Mouse (Mus musculus): Measurements from ENCODE around the gene Slc22a14. TPM values are rescaled to one million over a fixed set of nuclear protein-coding genes. Genes with fewer than 3 reads are reported as not detected.
A peak's percentile ranks its signal among the peaks of the same experiment; 100 is the strongest.

The Slc22a14 gene
- polyA plus RNA-seq (2016; fragmentation: Nextera tagmentation; extraction: Ambion mirVana): not detected in 2 replicates

DNA sequence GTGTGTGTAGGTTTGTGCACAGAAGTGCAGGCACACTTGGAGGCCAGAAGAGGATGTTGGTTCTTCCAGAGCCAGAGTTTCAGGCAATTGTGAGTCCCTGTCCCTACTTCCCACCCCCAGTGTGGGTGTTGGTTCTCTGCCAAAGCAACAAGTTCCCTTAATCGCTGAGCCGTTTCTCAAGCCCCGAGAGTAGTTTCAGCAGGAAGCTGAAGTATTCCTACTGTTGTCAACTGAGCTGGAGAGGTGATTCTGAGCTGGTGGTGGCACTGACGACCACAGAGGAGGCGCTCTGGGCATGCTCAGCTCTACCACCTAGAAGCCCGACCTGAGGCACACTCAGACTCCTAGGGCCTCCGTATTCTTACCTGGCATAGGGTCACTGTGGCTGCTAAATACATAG, at the start of gene Slc22a14:
Slc22a14 (minus strand) TSS at position 270 of the 400 bp plus-strand sequence.
- no peak for ATAC-seq (ENCODE audit: low FRiP score, low read depth)
- 0 out of 2 replicates have a peak, but pooled peaks cover 4% of the 10 kb centered on the region for H3K36me3 ChIP-seq
- H3K27ac ChIP-seq (replicated peaks): no peak within 1 kb of the TSS
- no peaks in the 10 kb centered on the region for H3K4me1 ChIP-seq
- H3K4me3 ChIP-seq: no peak within 1 kb of the TSS
- H3K9me3 ChIP-seq: no peaks in the 10 kb centered on the region
- H3K27me3 ChIP-seq: no peaks in the 10 kb centered on the region
- H3K9ac ChIP-seq (replicated peaks): no peak within 1 kb of the TSS
- 87% methylated on average over 7 of the region's 7 CpGs for WGBS
- H3K4me2 ChIP-seq (replicated peaks): no peak within 1 kb of the TSS

- H3K27ac ChIP-seq (replicated peaks): no peak overlapping the region
- 89% methylated on average over 5 of the region's 5 CpGs for WGBS
- no peak for ATAC-seq (ENCODE audit: low FRiP score, low read depth)
Measured at GRCm38 (mm10) chr9:119409864-119410263, 44.5 kb upstream of the Slc22a14 start.

GRCm38 (mm10) chr9:119408898-119409664, 43.7 kb upstream of the Slc22a14 start:
- 0 out of 2 replicates have a peak overlapping the region, but pooled peaks have one; percentile 26 for H3K27ac ChIP-seq (replicated peaks)
- no peaks in the 10 kb centered on the region for H3K27me3 ChIP-seq
- ATAC-seq (ENCODE audit: low FRiP score, low read depth): no peak
- peaks cover 57% of the 10 kb centered on the region for H3K36me3 ChIP-seq
- 85% methylated on average over 11 of the region's 11 CpGs for WGBS
- no peak overlapping the region for H3K4me2 ChIP-seq (replicated peaks)
- no peak overlapping the region for H3K4me3 ChIP-seq
- H3K9me3 ChIP-seq: 0 out of 2 replicates have a peak, but pooled peaks cover 13% of the 10 kb centered on the region
- peaks cover 34% of the 10 kb centered on the region for H3K4me1 ChIP-seq
- no peak overlapping the region for H3K9ac ChIP-seq (replicated peaks)

More at GRCm38 (mm10) chr9:119409864-119410263, 44.5 kb upstream of the Slc22a14 start:
- no peak overlapping the region for H3K4me2 ChIP-seq (replicated peaks)
- H3K36me3 ChIP-seq: peaks cover 57% of the 10 kb centered on the region
- 0 out of 2 replicates have a peak, but pooled peaks cover 13% of the 10 kb centered on the region for H3K9me3 ChIP-seq
- no peaks in the 10 kb centered on the region for H3K27me3 ChIP-seq
- H3K4me1 ChIP-seq: peaks cover 26% of the 10 kb centered on the region
- H3K9ac ChIP-seq (replicated peaks): no peak overlapping the region
- H3K4me3 ChIP-seq: no peak overlapping the region

GRCm38 (mm10) chr9:119407884-119408283, 42.5 kb upstream of the Slc22a14 start:
- ATAC-seq (ENCODE audit: low FRiP score, low read depth): no peak
- peaks cover 39% of the 10 kb centered on the region for H3K4me1 ChIP-seq
- H3K4me3 ChIP-seq: no peak overlapping the region
- no peaks in the 10 kb centered on the region for H3K27me3 ChIP-seq
- no peak overlapping the region for H3K4me2 ChIP-seq (replicated peaks)
- H3K27ac ChIP-seq (replicated peaks): no peak overlapping the region
- no peak overlapping the region for H3K9ac ChIP-seq (replicated peaks)
- H3K9me3 ChIP-seq: 0 out of 2 replicates have a peak, but pooled peaks cover 10% of the 10 kb centered on the region
- H3K36me3 ChIP-seq: peaks cover 53% of the 10 kb centered on the region
- WGBS: 87% methylated on average over 15 of the region's 15 CpGs

DNA sequence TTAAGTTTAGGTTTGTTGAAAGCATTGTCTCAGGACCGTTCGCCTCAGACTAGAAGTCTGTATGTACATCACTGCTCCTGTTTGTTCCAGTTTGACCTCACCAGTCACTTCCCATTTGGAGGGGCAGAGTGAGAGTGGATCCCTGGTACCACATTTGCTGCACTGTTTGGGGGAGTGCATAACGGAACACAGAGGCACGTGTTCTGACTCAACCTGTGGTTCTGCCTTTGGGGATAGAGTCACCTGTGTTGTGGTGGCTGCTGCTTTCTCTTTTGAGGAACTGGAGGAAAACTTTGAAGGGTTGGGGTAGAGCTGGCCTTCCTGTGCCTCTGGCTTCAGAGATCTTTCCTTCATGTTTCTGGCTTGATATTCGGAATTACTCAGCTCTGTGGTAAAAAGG, 38.7 kb upstream of the Slc22a14 start:
- no peak for ATAC-seq (ENCODE audit: low FRiP score, low read depth)
- H3K36me3 ChIP-seq: peaks cover 28% of the 10 kb centered on the region; the same call in 1 of the 2 replicates
- 71% methylated on average over 5 of the region's 5 CpGs for WGBS
- peaks cover 47% of the 10 kb centered on the region for H3K4me1 ChIP-seq
- peak overlapping the region; percentile 98 for H3K4me3 ChIP-seq
- no peaks in the 10 kb centered on the region for H3K9me3 ChIP-seq
- H3K27me3 ChIP-seq: no peaks in the 10 kb centered on the region
- H3K4me2 ChIP-seq (replicated peaks): peak overlapping the region; percentile 87
- H3K9ac ChIP-seq (replicated peaks): peak overlapping the region; percentile 100
- no peak overlapping the region for H3K27ac ChIP-seq (replicated peaks)

- Histone ChIP-seq H3K4me2 (replicated peaks) (peak overlapping the region; percentile 87), H3K36me3 (peaks cover 21% of the 10 kb centered on the region; the same call in 1 of the 2 replicates), H3K27ac (replicated peaks) (peak overlapping the region; percentile 99), H3K9me3 (no peaks in the 10 kb centered on the region), H3K4me1 (peaks cover 42% of the 10 kb centered on the region), H3K4me3 (peak overlapping the region; percentile 98), H3K27me3 (no peaks in the 10 kb centered on the region), H3K9ac (replicated peaks) (peak overlapping the region; percentile 100)
- 0% methylated on average over 26 of the region's 26 CpGs for WGBS
- ATAC-seq (ENCODE audit: low FRiP score, low read depth): peak; percentile 70
Measured at GRCm38 (mm10) chr9:119403236-119403641, 37.9 kb upstream of the Slc22a14 start.

GRCm38 (mm10) chr9:119402253-119403235, 37.2 kb upstream of the Slc22a14 start:
- WGBS: under 1% methylated on average over 119 of the region's 127 CpGs
- Histone ChIP-seq H3K9me3 (no peaks in the 10 kb centered on the region), H3K4me2 (replicated peaks) (peak overlapping the region; percentile 87), H3K36me3 (peaks cover 14% of the 10 kb centered on the region; the same call in 1 of the 2 replicates), H3K9ac (replicated peaks) (peak overlapping the region; percentile 100), H3K4me3 (peak overlapping the region; percentile 98), H3K27ac (replicated peaks) (peak overlapping the region; percentile 99), H3K27me3 (no peaks in the 10 kb centered on the region), H3K4me1 (peaks cover 36% of the 10 kb centered on the region)
- ATAC-seq (ENCODE audit: low FRiP score, low read depth): peak; percentile 3

- WGBS: 0% methylated on average over 23 of the region's 32 CpGs
- H3K4me3 ChIP-seq: peak within 1 kb of the TSS; percentile 98
- H3K27me3 ChIP-seq: no peaks in the 10 kb centered on the region
- peak; percentile 95 for ATAC-seq (ENCODE audit: low FRiP score, low read depth)
- H3K4me2 ChIP-seq (replicated peaks): peak within 1 kb of the TSS; percentile 87
- peak within 1 kb of the TSS; percentile 100 for H3K9ac ChIP-seq (replicated peaks)
- no peaks in the 10 kb centered on the region for H3K9me3 ChIP-seq
- peak within 1 kb of the TSS; percentile 99 for H3K27ac ChIP-seq (replicated peaks)
- 0 out of 2 replicates have a peak, but pooled peaks cover 8% of the 10 kb centered on the region for H3K36me3 ChIP-seq
- peaks cover 36% of the 10 kb centered on the region for H3K4me1 ChIP-seq
Measured at GRCm38 (mm10) chr9:119401801-119402214, 36.5 kb upstream of the Slc22a14 start, which contains the start of gene Acvr2b. Gene Acvr2b (plus strand): TSS chr9:119402118.

DNA sequence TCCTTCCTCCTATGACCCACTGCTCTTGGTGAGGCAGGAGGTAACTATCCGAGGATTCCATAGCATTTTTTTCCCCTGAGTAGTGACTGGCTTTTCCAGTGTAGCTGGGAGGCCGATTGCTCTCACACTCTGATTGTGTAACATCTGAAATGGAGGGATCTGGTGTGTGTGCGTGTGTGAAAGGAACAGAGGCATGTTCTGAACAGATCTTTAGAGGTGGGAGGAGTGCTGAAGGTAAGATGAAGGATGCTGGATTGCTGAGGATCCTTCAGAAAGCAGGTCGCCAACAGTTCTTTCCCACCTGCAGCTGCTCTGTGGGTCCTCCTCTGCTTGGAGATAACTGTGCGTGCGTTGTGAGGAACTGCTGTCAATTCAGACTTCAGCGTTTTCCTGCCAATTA, 36.0 kb upstream of the Slc22a14 start:
- H3K4me1 ChIP-seq: peaks cover 35% of the 10 kb centered on the region
- H3K9ac ChIP-seq (replicated peaks): peak overlapping the region; percentile 100
- peak; percentile 14; the same call in 1 of the 2 replicates for ATAC-seq (ENCODE audit: low FRiP score, low read depth)
- peak overlapping the region; percentile 99 for H3K27ac ChIP-seq (replicated peaks)
- H3K4me2 ChIP-seq (replicated peaks): peak overlapping the region; percentile 87
- 5% methylated on average over 7 of the region's 7 CpGs for WGBS
- peak overlapping the region; percentile 98 for H3K4me3 ChIP-seq
- no peaks in the 10 kb centered on the region for H3K27me3 ChIP-seq
- 0 out of 2 replicates have a peak, but pooled peaks cover 7% of the 10 kb centered on the region for H3K36me3 ChIP-seq
- no peaks in the 10 kb centered on the region for H3K9me3 ChIP-seq

DNA sequence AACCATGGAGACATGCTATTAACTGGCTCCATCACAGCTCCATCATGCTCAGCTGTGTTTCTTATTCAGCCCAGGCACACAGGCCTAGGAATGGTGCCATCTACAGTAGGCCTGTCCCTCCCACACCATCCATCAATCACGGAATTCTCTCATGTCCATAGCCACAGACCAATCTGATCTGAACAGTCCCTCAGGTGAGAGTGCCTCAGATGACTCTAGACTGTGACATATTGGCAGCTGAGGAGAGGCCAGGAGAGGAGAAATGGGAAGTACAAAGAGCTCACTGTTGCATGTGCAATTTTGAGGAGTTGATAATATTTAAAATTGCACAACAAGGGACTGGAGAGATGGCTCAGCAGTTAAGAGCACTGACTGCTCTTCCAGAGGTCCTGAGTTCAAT, 29.5 kb upstream of the Slc22a14 start:
- H3K4me2 ChIP-seq (replicated peaks): no peak overlapping the region
- no peaks in the 10 kb centered on the region for H3K27me3 ChIP-seq
- H3K36me3 ChIP-seq: no peaks in the 10 kb centered on the region
- H3K4me1 ChIP-seq: no peaks in the 10 kb centered on the region
- no peak overlapping the region for H3K9ac ChIP-seq (replicated peaks)
- WGBS: 90% methylated on average over 1 of the region's 1 CpGs
- no peaks in the 10 kb centered on the region for H3K9me3 ChIP-seq
- no peak overlapping the region for H3K27ac ChIP-seq (replicated peaks)
- no peak overlapping the region for H3K4me3 ChIP-seq
- no peak for ATAC-seq (ENCODE audit: low FRiP score, low read depth)

DNA sequence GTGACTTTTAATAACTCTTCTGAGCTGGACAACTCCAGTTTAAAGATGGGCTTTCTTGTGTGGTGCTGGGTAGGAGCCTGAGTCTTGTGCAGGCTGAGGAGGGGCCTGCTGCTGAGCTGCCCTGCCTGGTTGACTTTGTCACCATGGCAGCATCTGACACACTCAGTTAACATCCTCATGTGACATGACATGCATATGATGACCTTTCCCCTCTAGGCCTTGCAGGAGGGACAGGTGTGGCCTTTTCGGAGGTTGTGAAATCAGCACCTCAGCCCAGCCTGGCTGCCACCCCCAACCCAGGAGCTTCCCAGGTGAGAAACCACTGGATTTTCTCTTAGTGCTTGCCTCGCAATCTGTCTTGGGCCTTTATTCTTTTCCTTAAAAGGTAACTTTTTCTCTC, 24.9 kb upstream of the Slc22a14 start:
- no peak overlapping the region for H3K27ac ChIP-seq (replicated peaks)
- no peaks in the 10 kb centered on the region for H3K4me1 ChIP-seq
- no peaks in the 10 kb centered on the region for H3K36me3 ChIP-seq
- 91% methylated on average over 2 of the region's 2 CpGs for WGBS
- no peak overlapping the region for H3K9ac ChIP-seq (replicated peaks)
- no peaks in the 10 kb centered on the region for H3K27me3 ChIP-seq
- no peak overlapping the region for H3K4me3 ChIP-seq
- ATAC-seq (ENCODE audit: low FRiP score, low read depth): no peak
- no peak overlapping the region for H3K4me2 ChIP-seq (replicated peaks)
- 0 out of 2 replicates have a peak, but pooled peaks cover under 1% of the 10 kb centered on the region for H3K9me3 ChIP-seq

All from midbrain, embryonic 12.5 days (tissue).